Mouse (Mus musculus): ENCODE measurements around the gene Stac3. TPM values are rescaled to one million over a fixed set of nuclear protein-coding genes. Genes with fewer than 3 reads are reported as not detected.
A peak's percentile ranks its signal among the peaks of the same experiment; 100 is the strongest.

The Stac3 gene
- total RNA-seq, 1 experiment: 1.1 TPM

- DNase-seq (ENCODE audit: low read depth, low spot score): peak; percentile 87
- in situ Hi-C loops (cut with MboI; ENCODE audit: low sequenced_read_pairs in 2 of 2, unreplicated experiment in 2 of 2): no loop called here
- peak overlapping the region; percentile 27 for H3K9ac ChIP-seq (ENCODE audit: insufficient read depth, low read depth, low read length, poor library complexity, severe bottlenecking)
- peak overlapping the region; percentile 7 to 38; a peak in 3 of 4 replicates for H3K4me3 ChIP-seq (ENCODE audit: insufficient read depth in 1 of 2, low read depth in 1 of 2, low read length in 2 of 2, poor library complexity in 1 of 2, severe bottlenecking in 1 of 2)
- peaks cover 6 to 55% of the 10 kb centered on the region in 2 experiments for H3K4me1 ChIP-seq (ENCODE audit: control insufficient read depth in 2 of 2, insufficient read depth in 2 of 2, low read length in 2 of 2, poor library complexity in 1 of 2)
- H3K36me3 ChIP-seq (ENCODE audit: control insufficient read depth, insufficient read depth, low read length, poor library complexity, severe bottlenecking): peaks cover 10% of the 10 kb centered on the region
- no peak overlapping the region for H3K27ac ChIP-seq (ENCODE audit: insufficient read depth, low read depth, low read length, poor library complexity, severe bottlenecking)
- peak; percentile 76 for TF ChIP-seq HCFC1 (IDR thresholded peaks at IDR 0.05; ENCODE audit: borderline replicate concordance, insufficient read depth, low read length)
- TF ChIP-seq CHD2 (IDR thresholded peaks at IDR 0.05; ENCODE audit: low read depth, low read length): no peak
- TF ChIP-seq ZC3H11A (IDR thresholded peaks at IDR 0.05; ENCODE audit: borderline replicate concordance, low read depth, low read length): peak; percentile 63; the same call in 1 of the 2 replicates
- TF ChIP-seq MAFK (IDR thresholded peaks at IDR 0.05; ENCODE audit: insufficient read depth, low read depth, low read length): no peak
- TF ChIP-seq ZNF384 (IDR thresholded peaks at IDR 0.05; ENCODE audit: low read depth, low read length): 0 out of 2 replicates have a peak, but pooled peaks have one; percentile 40
- H3K9me3 ChIP-seq (ENCODE audit: control insufficient read depth, insufficient read depth, low read depth, low read length): no peaks in the 10 kb centered on the region
These were observed 11.3 kb downstream of the Stac3 start for GRCm38 (mm10) chr10:127512813-127513212.

- no peak for TF ChIP-seq ZC3H11A (IDR thresholded peaks at IDR 0.05; ENCODE audit: borderline replicate concordance, low read depth, low read length)
- H3K4me1 ChIP-seq (ENCODE audit: control insufficient read depth in 2 of 2, insufficient read depth in 2 of 2, low read length in 2 of 2, poor library complexity in 1 of 2): peaks cover 6 to 62% of the 10 kb centered on the region in 2 experiments
- peak overlapping the region; percentile 7 to 38; a peak in 2 of 4 replicates for H3K4me3 ChIP-seq (ENCODE audit: insufficient read depth in 1 of 2, low read depth in 1 of 2, low read length in 2 of 2, poor library complexity in 1 of 2, severe bottlenecking in 1 of 2)
- no peak overlapping the region for H3K27ac ChIP-seq (ENCODE audit: insufficient read depth, low read depth, low read length, poor library complexity, severe bottlenecking)
- H3K36me3 ChIP-seq (ENCODE audit: control insufficient read depth, insufficient read depth, low read length, poor library complexity, severe bottlenecking): peaks cover 18% of the 10 kb centered on the region
- H3K9me3 ChIP-seq (ENCODE audit: control insufficient read depth, insufficient read depth, low read depth, low read length): no peaks in the 10 kb centered on the region
- no peak for DNase-seq (ENCODE audit: low read depth, low spot score)
- in situ Hi-C loops (cut with MboI; ENCODE audit: low sequenced_read_pairs in 2 of 2, unreplicated experiment in 2 of 2): no loop called here
- H3K9ac ChIP-seq (ENCODE audit: insufficient read depth, low read depth, low read length, poor library complexity, severe bottlenecking): no peak overlapping the region; the same call in 1 of the 2 replicates
These were observed 12.1 kb downstream of the Stac3 start for GRCm38 (mm10) chr10:127513501-127514091.

- peak overlapping the region in 1 of 2 experiments; percentile 47; a peak in 1 of 4 replicates for H3K4me3 ChIP-seq (ENCODE audit: insufficient read depth in 1 of 2, low read depth in 1 of 2, low read length in 2 of 2, poor library complexity in 1 of 2, severe bottlenecking in 1 of 2)
- TF ChIP-seq HCFC1 (IDR thresholded peaks at IDR 0.05; ENCODE audit: borderline replicate concordance, insufficient read depth, low read length) (no peak), ZNF384 (IDR thresholded peaks at IDR 0.05; ENCODE audit: low read depth, low read length) (no peak), ZC3H11A (IDR thresholded peaks at IDR 0.05; ENCODE audit: borderline replicate concordance, low read depth, low read length) (no peak), CHD2 (IDR thresholded peaks at IDR 0.05; ENCODE audit: low read depth, low read length) (no peak), MAFK (IDR thresholded peaks at IDR 0.05; ENCODE audit: insufficient read depth, low read depth, low read length) (no peak)
- H3K9me3 ChIP-seq (ENCODE audit: control insufficient read depth, insufficient read depth, low read depth, low read length): no peaks in the 10 kb centered on the region
- in situ Hi-C loops (cut with MboI; ENCODE audit: low sequenced_read_pairs in 2 of 2, unreplicated experiment in 2 of 2): no loop called here
- no peak overlapping the region for H3K9ac ChIP-seq (ENCODE audit: insufficient read depth, low read depth, low read length, poor library complexity, severe bottlenecking)
- H3K4me1 ChIP-seq (ENCODE audit: control insufficient read depth in 2 of 2, insufficient read depth in 2 of 2, low read length in 2 of 2, poor library complexity in 1 of 2): peaks cover 6 to 66% of the 10 kb centered on the region in 2 experiments
- H3K36me3 ChIP-seq (ENCODE audit: control insufficient read depth, insufficient read depth, low read length, poor library complexity, severe bottlenecking): peaks cover 24% of the 10 kb centered on the region
- H3K27ac ChIP-seq (ENCODE audit: insufficient read depth, low read depth, low read length, poor library complexity, severe bottlenecking): no peak overlapping the region
- DNase-seq (ENCODE audit: low read depth, low spot score): no peak
These were observed 12.7 kb downstream of the Stac3 start for GRCm38 (mm10) chr10:127514111-127514698.

- H3K4me1 ChIP-seq (ENCODE audit: control insufficient read depth in 2 of 2, insufficient read depth in 2 of 2, low read length in 2 of 2, poor library complexity in 1 of 2): peaks cover 6 to 66% of the 10 kb centered on the region in 2 experiments
- TF ChIP-seq ZC3H11A (IDR thresholded peaks at IDR 0.05; ENCODE audit: borderline replicate concordance, low read depth, low read length) (no peak), CHD2 (IDR thresholded peaks at IDR 0.05; ENCODE audit: low read depth, low read length) (no peak), HCFC1 (IDR thresholded peaks at IDR 0.05; ENCODE audit: borderline replicate concordance, insufficient read depth, low read length) (no peak), ZNF384 (IDR thresholded peaks at IDR 0.05; ENCODE audit: low read depth, low read length) (no peak), MAFK (IDR thresholded peaks at IDR 0.05; ENCODE audit: insufficient read depth, low read depth, low read length) (no peak)
- H3K36me3 ChIP-seq (ENCODE audit: control insufficient read depth, insufficient read depth, low read length, poor library complexity, severe bottlenecking): peaks cover 29% of the 10 kb centered on the region
- peak within 1 kb of the TSS; percentile 4; the same call in 1 of the 2 replicates for H3K9ac ChIP-seq (ENCODE audit: insufficient read depth, low read depth, low read length, poor library complexity, severe bottlenecking)
- no peaks in the 10 kb centered on the region for H3K9me3 ChIP-seq (ENCODE audit: control insufficient read depth, insufficient read depth, low read depth, low read length)
- in situ Hi-C loops (cut with MboI; ENCODE audit: low sequenced_read_pairs in 2 of 2, unreplicated experiment in 2 of 2): no loop called here
- no peak for DNase-seq (ENCODE audit: low read depth, low spot score)
- H3K4me3 ChIP-seq (ENCODE audit: insufficient read depth in 1 of 2, low read depth in 1 of 2, low read length in 2 of 2, poor library complexity in 1 of 2, severe bottlenecking in 1 of 2): peak within 1 kb of the TSS; percentile 6 to 47
- H3K27ac ChIP-seq (ENCODE audit: insufficient read depth, low read depth, low read length, poor library complexity, severe bottlenecking): no peak within 1 kb of the TSS
These were observed 13.3 kb downstream of the Stac3 start, which contains the start of gene Ndufa4l2 for GRCm38 (mm10) chr10:127514764-127515163. Gene Ndufa4l2 (plus strand): TSS chr10:127514967.
